Mouse (Mus musculus): ENCODE data around the gene Ccdc63. TPM values are rescaled to one million over a fixed set of nuclear protein-coding genes. Genes with fewer than 3 reads are reported as not detected.
"Not testable (repeated sequence)": the region's sequence is repeated elsewhere in the genome, so short reads cannot be mapped to it uniquely, and the experiment has no call there.

Ccdc63 gene
- polyA plus RNA-seq, 1 experiment from 2014 or later = 0.47 TPM

DNA sequence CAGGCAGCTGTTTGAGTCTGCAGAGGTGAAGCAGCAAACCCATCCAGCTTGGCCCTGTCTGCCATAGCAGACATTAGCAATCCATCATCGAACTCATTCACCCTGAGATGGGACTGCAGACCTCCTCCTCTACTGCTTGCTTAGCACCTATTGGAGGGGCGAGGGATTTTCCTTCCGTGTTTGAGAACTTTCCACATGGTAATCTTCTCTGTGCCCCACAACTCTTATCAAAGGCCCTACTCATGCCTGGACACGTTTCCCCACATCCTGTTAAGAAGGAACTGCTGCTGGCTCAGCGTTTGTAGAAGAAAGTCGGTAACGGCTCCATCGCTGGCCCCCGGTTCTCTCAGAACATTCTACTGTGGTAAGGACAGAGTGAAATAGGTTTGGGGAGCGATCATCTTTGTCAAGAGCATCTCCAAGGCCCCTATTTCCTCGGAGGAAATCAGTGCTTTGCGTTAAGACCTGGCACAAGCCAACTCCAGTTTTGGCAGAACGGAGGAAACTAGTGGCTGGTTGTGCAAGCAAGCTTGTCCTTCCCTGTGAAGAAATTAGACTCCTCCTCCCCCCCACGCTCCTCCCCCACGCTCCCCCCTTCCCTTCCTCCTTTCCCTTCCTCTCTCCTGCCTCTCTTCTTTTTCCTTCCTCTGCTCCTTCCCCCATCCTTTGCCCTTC lies 4.9 kb upstream of the Ccdc63 start:
- Histone ChIP-seq H3K27ac (ENCODE audit: low read depth, low read length) (peak overlapping the region; percentile 72), H3K4me1 (ENCODE audit: control insufficient read depth, insufficient read depth, low read length) (peaks cover 10% of the 10 kb centered on the region), H3K27me3 (ENCODE audit: control insufficient read depth, insufficient read depth, low read length) (no peaks in the 10 kb centered on the region), H3K4me3 (ENCODE audit: low read depth, low read length) (no peak overlapping the region), H3K4me2 (peak overlapping the region; percentile 27), H3K36me3 (ENCODE audit: control insufficient read depth, insufficient read depth, low read length) (no peaks in the 10 kb centered on the region), H3K9ac (ENCODE audit: low read depth, low read length) (no peak overlapping the region), H3K9me3 (replicated peaks; ENCODE audit: control insufficient read depth, low read length) (no peaks in the 10 kb centered on the region)
- 43% methylated on average over 15 of the region's 15 CpGs for WGBS (ENCODE audit: insufficient replicate concordance)
- no peak; the same call in 1 of the 2 replicates for ATAC-seq (replicated peaks; ENCODE audit: insufficient number of reproducible peaks, low FRiP score, low TSS enrichment)

DNA sequence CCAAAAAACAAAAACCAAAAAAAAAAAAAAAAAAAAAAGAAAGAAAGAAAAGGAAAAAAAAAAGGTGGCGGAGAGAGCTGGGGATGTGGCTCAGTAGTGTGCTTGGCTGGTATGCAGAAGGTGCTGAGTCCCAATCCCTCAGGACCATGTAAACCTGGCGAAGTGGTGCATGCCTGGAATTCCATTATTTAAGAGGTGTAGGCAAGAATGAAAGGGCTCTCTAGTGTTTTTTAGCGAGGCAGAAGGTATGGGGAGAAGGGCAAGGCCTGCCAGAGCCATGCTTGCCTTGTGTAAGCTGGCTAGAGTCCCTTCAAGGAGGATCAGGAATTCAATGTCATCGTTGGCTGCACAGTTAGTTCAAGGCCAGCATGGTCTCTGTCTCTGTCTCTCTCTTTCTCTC lies 4.2 kb upstream of the Ccdc63 start:
- Histone ChIP-seq H3K36me3 (ENCODE audit: control insufficient read depth, insufficient read depth, low read length) (no peaks in the 10 kb centered on the region), H3K27ac (ENCODE audit: low read depth, low read length) (peak overlapping the region; percentile 22; the same call in 1 of the 2 replicates), H3K4me2 (0 out of 2 replicates have a peak overlapping the region, but pooled peaks have one; percentile 27), H3K9me3 (replicated peaks; ENCODE audit: control insufficient read depth, low read length) (no peaks in the 10 kb centered on the region), H3K9ac (ENCODE audit: low read depth, low read length) (no peak overlapping the region), H3K4me3 (ENCODE audit: low read depth, low read length) (no peak overlapping the region), H3K27me3 (ENCODE audit: control insufficient read depth, insufficient read depth, low read length) (no peaks in the 10 kb centered on the region), H3K4me1 (ENCODE audit: control insufficient read depth, insufficient read depth, low read length) (peaks cover 10% of the 10 kb centered on the region)
- 68% methylated on average over 4 of the region's 4 CpGs for WGBS (ENCODE audit: insufficient replicate concordance)
- ATAC-seq (replicated peaks; ENCODE audit: insufficient number of reproducible peaks, low FRiP score, low TSS enrichment) = no peak

DNA sequence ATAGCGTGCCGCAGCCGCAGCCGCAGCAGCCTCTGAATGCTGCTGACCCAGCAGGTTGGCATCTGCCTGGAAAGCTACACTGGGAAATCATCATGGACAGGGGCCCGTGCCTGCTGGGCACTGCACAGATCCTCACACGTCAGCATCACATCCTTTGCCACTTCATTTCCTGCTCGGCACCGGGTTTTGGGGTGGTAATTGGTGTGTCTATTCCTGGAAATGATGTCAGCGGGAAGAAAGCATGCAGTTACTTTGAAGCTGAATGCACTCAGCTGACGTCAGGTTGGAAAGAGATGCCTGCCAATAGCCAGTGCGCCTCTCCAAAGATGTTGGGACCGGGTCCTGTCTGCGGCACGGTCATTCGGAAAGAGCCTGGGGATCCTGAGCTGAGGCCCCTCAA lies 2.9 kb upstream of the Ccdc63 start:
- H3K9ac ChIP-seq (ENCODE audit: low read depth, low read length) = no peak overlapping the region

DNA sequence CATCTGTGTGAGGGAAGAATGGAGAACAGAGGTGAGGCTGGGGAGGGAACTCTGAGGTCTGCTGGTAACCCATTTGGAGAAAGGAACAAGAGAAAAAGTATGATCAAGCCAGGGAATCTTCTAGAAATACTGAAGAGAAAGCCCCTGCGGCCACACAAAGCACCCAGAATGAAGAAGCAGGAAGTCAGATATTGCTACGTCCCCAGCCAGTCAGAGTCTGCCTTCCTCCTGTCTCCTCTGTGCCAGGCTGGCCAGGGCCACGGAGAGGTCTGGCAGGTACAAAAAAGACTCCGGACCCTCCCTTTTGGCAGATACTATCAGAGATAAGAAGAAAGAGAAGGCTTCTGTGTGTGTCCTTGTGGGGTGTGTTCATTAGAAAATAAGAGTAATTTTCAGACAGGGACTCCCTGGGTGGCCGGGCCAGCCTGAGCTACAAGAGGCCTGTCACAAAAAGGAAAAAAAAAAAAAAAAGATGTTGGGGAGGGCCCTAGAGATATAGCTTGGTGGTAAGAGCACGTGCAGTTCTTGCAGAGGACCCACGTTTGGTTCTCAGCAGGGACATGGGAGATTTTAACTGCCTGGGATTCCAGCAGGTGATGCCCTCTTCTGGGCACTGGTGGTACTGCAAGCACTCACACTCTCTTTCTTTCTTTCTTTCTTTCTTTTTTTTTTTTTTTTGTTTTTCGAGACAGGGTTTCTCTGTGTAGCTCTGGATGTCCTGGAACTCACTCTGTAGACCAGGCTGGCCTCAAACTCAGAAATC lies 1.8 kb upstream of the Ccdc63 start:
- no peak overlapping the region for H3K27ac ChIP-seq (ENCODE audit: low read depth, low read length)
- no peaks in the 10 kb centered on the region for H3K9me3 ChIP-seq (replicated peaks; ENCODE audit: control insufficient read depth, low read length)
- H3K4me1 ChIP-seq (ENCODE audit: control insufficient read depth, insufficient read depth, low read length) = peaks cover 10% of the 10 kb centered on the region
- H3K4me2 ChIP-seq = no peak overlapping the region
- no peaks in the 10 kb centered on the region for H3K27me3 ChIP-seq (ENCODE audit: control insufficient read depth, insufficient read depth, low read length)
- no peak overlapping the region for H3K4me3 ChIP-seq (ENCODE audit: low read depth, low read length)
- ATAC-seq (replicated peaks; ENCODE audit: insufficient number of reproducible peaks, low FRiP score, low TSS enrichment) = no peak
- WGBS (ENCODE audit: insufficient replicate concordance) = 55% methylated on average over 8 of the region's 8 CpGs
- H3K36me3 ChIP-seq (ENCODE audit: control insufficient read depth, insufficient read depth, low read length) = no peaks in the 10 kb centered on the region
- no peak overlapping the region for H3K9ac ChIP-seq (ENCODE audit: low read depth, low read length)

More for the DNA sequence above, 2.9 kb upstream of the Ccdc63 start:
- 64% methylated on average over 15 of the region's 15 CpGs for WGBS (ENCODE audit: insufficient replicate concordance)
- Histone ChIP-seq H3K4me1 (ENCODE audit: control insufficient read depth, insufficient read depth, low read length) (peaks cover 10% of the 10 kb centered on the region), H3K9me3 (replicated peaks; ENCODE audit: control insufficient read depth, low read length) (no peaks in the 10 kb centered on the region), H3K4me3 (ENCODE audit: low read depth, low read length) (no peak overlapping the region), H3K4me2 (no peak overlapping the region), H3K36me3 (ENCODE audit: control insufficient read depth, insufficient read depth, low read length) (no peaks in the 10 kb centered on the region), H3K27ac (ENCODE audit: low read depth, low read length) (no peak overlapping the region), H3K27me3 (ENCODE audit: control insufficient read depth, insufficient read depth, low read length) (no peaks in the 10 kb centered on the region)
- no peak for ATAC-seq (replicated peaks; ENCODE audit: insufficient number of reproducible peaks, low FRiP score, low TSS enrichment)

DNA sequence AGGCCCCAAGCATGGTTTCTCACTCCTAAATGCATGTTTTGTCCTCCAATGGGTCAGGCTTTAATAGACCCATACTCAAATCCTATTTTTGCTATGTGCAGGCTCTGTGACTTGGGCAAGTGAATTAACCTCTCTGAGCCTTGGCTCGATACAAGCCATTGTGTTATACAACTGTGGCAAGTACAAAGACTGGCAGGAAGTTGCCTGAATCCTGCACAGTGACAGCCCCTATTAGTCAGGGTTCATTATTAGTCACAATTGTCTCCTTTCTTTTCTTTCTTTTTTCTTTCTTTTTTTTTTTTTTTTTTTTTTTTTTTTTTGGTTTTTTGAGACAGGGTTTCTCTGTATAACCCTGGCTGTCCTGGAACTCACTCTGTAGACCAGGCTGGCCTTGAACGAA lies 852 bp downstream of the Ccdc63 start:
- peaks cover 23% of the 10 kb centered on the region for H3K4me1 ChIP-seq (ENCODE audit: control insufficient read depth, insufficient read depth, low read length)
- not testable (repeated sequence) for H3K36me3 ChIP-seq (ENCODE audit: control insufficient read depth, insufficient read depth, low read length); H3K27me3 ChIP-seq (ENCODE audit: control insufficient read depth, insufficient read depth, low read length); H3K9me3 ChIP-seq (replicated peaks; ENCODE audit: control insufficient read depth, low read length); H3K9ac ChIP-seq (ENCODE audit: low read depth, low read length); H3K4me2 ChIP-seq; ATAC-seq (replicated peaks; ENCODE audit: insufficient number of reproducible peaks, low FRiP score, low TSS enrichment); H3K4me3 ChIP-seq (ENCODE audit: low read depth, low read length); H3K27ac ChIP-seq (ENCODE audit: low read depth, low read length)
- 77% methylated on average over 2 of the region's 2 CpGs for WGBS (ENCODE audit: insufficient replicate concordance)

DNA sequence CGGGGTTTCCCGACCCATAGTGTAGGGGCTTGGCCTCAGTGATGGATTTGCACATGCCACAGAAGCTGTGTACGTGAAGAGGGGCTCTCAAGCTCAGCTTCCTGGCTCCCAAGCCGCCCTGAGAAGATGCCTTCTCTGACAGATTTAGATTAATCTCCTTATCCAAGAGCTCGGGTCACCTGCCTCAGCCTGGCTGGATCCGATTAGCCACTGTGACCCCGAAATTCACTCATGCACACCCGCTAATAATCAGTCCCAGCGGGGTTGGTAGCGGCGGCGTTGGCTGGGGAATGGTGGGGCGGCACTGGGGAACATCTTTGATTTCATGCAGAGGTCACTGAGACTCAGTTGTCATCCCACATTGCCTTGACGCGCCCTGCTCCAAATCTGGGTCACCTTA lies 1.8 kb downstream of the Ccdc63 start:
- no peak for ATAC-seq (replicated peaks; ENCODE audit: insufficient number of reproducible peaks, low FRiP score, low TSS enrichment)
- Histone ChIP-seq H3K9ac (ENCODE audit: low read depth, low read length) (no peak overlapping the region), H3K4me3 (ENCODE audit: low read depth, low read length) (no peak overlapping the region), H3K4me2 (no peak overlapping the region), H3K27me3 (ENCODE audit: control insufficient read depth, insufficient read depth, low read length) (no peaks in the 10 kb centered on the region), H3K36me3 (ENCODE audit: control insufficient read depth, insufficient read depth, low read length) (no peaks in the 10 kb centered on the region), H3K9me3 (replicated peaks; ENCODE audit: control insufficient read depth, low read length) (no peaks in the 10 kb centered on the region), H3K27ac (ENCODE audit: low read depth, low read length) (no peak overlapping the region), H3K4me1 (ENCODE audit: control insufficient read depth, insufficient read depth, low read length) (peaks cover 23% of the 10 kb centered on the region)
- 79% methylated on average over 15 of the region's 15 CpGs for WGBS (ENCODE audit: insufficient replicate concordance)

DNA sequence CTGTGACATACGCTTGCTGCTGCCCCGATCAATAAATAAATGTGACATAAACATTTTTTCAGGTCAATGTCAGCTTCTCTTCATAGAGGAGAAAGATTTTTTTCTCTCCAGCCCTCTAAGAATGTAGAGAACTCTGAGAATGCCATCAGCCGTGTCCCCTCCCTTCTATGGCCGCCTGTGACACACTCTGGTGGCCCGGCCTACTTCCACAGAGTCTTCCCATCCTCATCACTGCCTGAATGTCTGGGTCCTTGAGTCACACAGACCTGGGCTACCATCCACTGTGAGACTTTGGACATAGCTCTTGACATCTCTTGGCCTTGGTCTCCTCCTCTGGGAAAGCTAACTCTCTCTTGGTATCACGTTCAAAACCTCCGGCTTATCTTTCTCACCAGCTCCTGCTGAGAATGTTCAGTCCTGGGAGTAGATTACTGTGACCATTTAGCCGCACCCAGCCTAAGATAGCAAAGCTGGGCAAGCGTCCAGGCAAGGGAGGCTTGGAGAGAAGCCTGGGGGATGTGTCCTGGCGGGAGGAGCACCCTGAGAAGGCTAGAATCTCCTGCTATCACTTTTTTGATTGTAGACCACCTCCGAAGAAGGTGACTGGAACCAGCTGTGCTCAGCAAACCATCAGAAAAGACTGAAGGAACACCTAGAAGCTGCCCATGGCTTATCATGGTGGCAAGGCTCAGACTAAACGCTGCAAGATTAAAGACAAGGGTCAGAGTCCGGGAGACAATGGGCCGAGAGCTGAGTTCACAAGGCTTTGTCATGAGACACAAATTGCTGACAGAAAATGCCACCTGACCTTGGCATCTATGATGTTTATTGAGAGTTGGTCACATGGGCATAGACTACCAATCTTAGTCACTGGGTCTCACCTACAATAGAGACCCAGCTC lies 3.9 kb downstream of the Ccdc63 start:
- Histone ChIP-seq H3K27me3 (ENCODE audit: control insufficient read depth, insufficient read depth, low read length) (no peaks in the 10 kb centered on the region), H3K9ac (ENCODE audit: low read depth, low read length) (no peak overlapping the region), H3K4me1 (ENCODE audit: control insufficient read depth, insufficient read depth, low read length) (peaks cover 24% of the 10 kb centered on the region), H3K9me3 (replicated peaks; ENCODE audit: control insufficient read depth, low read length) (no peaks in the 10 kb centered on the region), H3K27ac (ENCODE audit: low read depth, low read length) (peak overlapping the region; percentile 35; the same call in 1 of the 2 replicates), H3K4me3 (ENCODE audit: low read depth, low read length) (no peak overlapping the region), H3K36me3 (ENCODE audit: control insufficient read depth, insufficient read depth, low read length) (no peaks in the 10 kb centered on the region), H3K4me2 (peak overlapping the region; percentile 12)
- WGBS (ENCODE audit: insufficient replicate concordance) = 28% methylated on average over 14 of the region's 14 CpGs
- ATAC-seq (replicated peaks; ENCODE audit: insufficient number of reproducible peaks, low FRiP score, low TSS enrichment) = no peak

DNA sequence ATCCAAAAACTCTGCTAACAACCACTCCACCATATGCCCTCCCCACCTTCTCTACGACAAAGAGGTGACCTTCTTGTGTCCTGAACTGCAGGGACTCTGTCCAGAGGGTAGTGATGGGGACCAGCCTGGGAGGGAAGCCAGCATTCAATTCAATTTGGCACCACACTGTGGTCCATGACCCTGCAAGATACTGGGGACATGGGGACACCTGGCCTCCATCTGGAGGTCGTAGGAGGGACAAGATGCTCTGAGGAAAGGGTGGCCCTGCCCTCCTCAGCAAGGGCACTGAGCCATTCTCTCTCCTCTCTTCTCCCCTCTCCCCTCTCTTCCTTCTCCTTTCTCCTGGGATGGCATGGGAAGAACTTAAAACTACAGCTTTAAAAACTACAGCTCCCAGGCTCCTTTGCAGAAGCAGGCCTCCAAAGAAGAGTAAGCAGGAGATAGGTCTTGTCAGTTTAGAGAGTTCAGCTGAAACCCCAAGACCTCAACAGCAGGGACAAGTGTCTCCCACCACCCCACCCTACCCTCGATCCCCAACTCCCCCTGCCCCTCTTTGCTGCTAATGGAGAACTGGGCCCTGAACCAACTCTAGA lies 5.2 kb downstream of the Ccdc63 start:
- 68% methylated on average over 3 of the region's 3 CpGs for WGBS (ENCODE audit: insufficient replicate concordance)
- ATAC-seq (replicated peaks; ENCODE audit: insufficient number of reproducible peaks, low FRiP score, low TSS enrichment) = no peak
- H3K36me3 ChIP-seq (ENCODE audit: control insufficient read depth, insufficient read depth, low read length) = no peaks in the 10 kb centered on the region

More for the DNA sequence above, 5.2 kb downstream of the Ccdc63 start:
- Histone ChIP-seq H3K27ac (ENCODE audit: low read depth, low read length) (no peak overlapping the region), H3K9me3 (replicated peaks; ENCODE audit: control insufficient read depth, low read length) (no peaks in the 10 kb centered on the region), H3K4me1 (ENCODE audit: control insufficient read depth, insufficient read depth, low read length) (peaks cover 24% of the 10 kb centered on the region), H3K9ac (ENCODE audit: low read depth, low read length) (no peak overlapping the region), H3K4me3 (ENCODE audit: low read depth, low read length) (no peak overlapping the region), H3K27me3 (ENCODE audit: control insufficient read depth, insufficient read depth, low read length) (no peaks in the 10 kb centered on the region), H3K4me2 (no peak overlapping the region)
